Mouse (Mus musculus) neural tube, embryonic 11.5 days (tissue): ENCODE data around the gene Tesc. TPM values are rescaled to one million over a fixed set of nuclear protein-coding genes. Genes with fewer than 3 reads are reported as not detected.

ENCODE experiments used
- ATAC-seq: fragments of 200-750 bp; cut with Nextera tagmentation; 2 replicates; pipeline ENCODE4 v1.8.0; 2017; ENCODE audit warnings: moderate number of reproducible peaks, mild to moderate bottlenecking, moderate TSS enrichment, moderate library complexity; ENCODE audit not compliant: insufficient read depth, low FRiP score, low TSS enrichment
- DNase-seq: peaks from one replicate; pipeline ENCODE4 v3.0.0-alpha.2; 2015; ENCODE audit warnings: low spot score
- H3K27ac ChIP-seq: fragments of 300-500 bp; sonication (generic); 2 replicates; pipeline ENCODE4 v1.5.1; 2014; ENCODE audit warnings: low read depth, mild to moderate bottlenecking, low read length
- H3K27me3 ChIP-seq: fragments of 300-500 bp; sonication (generic); 2 replicates; pipeline ENCODE4 v1.6.1; 2014; ENCODE audit warnings: mild to moderate bottlenecking, low read length, mixed read lengths; ENCODE audit not compliant: control insufficient read depth, insufficient read depth
- H3K36me3 ChIP-seq: fragments of 300-500 bp; sonication (generic); 2 replicates; pipeline ENCODE4 v1.6.1; 2014; ENCODE audit warnings: mild to moderate bottlenecking, low read length, moderate library complexity, mixed read lengths; ENCODE audit not compliant: control insufficient read depth, insufficient read depth
- H3K4me1 ChIP-seq: fragments of 300-500 bp; sonication (generic); 2 replicates; pipeline ENCODE4 v1.6.1; 2014; ENCODE audit warnings: low read length, mixed read lengths; ENCODE audit not compliant: control insufficient read depth, insufficient read depth
- H3K4me2 ChIP-seq: fragments of 300-500 bp; sonication (generic); 2 replicates; pipeline ENCODE4 v1.6.1; 2014; ENCODE audit warnings: low read depth, mild to moderate bottlenecking, moderate library complexity
- H3K4me3 ChIP-seq: fragments of 300-500 bp; sonication (generic); 2 replicates; pipeline ENCODE4 v1.5.1; 2014; ENCODE audit warnings: low read depth, low read length
- H3K9ac ChIP-seq: fragments of 300-500 bp; sonication (generic); 2 replicates; pipeline ENCODE4 v1.6.1; 2014; ENCODE audit warnings: mild to moderate bottlenecking, low read length
- H3K9me3 ChIP-seq: fragments of 300-500 bp; sonication (generic); 2 replicates; pipeline ENCODE4 v1.6.1; 2016; ENCODE audit warnings: low read length; ENCODE audit not compliant: control insufficient read depth
- WGBS: fragments of 180-500 bp; shearing (Covaris S2); extraction: QIAGEN DNeasy Blood & Tissue Kit; methylation state at CpG from one replicate; pipeline ENCODE4 v1.1.7; 2014; 5-methylcytosine and 5-hydroxymethylcytosine counted together
- polyA plus RNA-seq: library from polyadenylated mRNA; unstranded; fragments of >200 nt; fragmentation: Nextera tagmentation; extraction: Ambion mirVana; gene quantifications from 2 replicates; pipeline ENCODE4 v1.2.1, GENCODE M21; 2014

Tesc gene
- polyA plus RNA-seq, 1 experiment from 2014 or later = 0.46 TPM

DNA sequence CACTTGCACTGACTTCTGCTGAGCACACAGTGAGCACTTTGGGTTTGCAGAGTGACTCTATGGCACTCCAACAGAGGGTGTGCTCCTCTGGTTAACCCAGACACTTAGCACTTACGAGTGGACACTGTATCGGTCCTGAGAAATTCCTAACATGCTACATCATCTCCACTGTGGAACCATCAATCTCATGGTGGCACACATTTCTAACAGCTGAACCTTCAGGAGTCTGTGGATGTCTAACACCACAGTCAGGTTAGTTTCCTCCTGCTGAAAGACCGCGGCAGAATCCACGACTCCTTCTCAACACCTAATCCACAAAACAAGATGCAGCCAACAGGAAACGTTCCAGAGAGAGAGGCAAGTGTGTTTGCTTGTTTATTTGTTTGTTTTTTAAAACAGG is 51.0 kb downstream of the Tesc start:
- Histone ChIP-seq H3K9me3 (no peaks in the 10 kb centered on the region), H3K4me1 (peaks cover 20% of the 10 kb centered on the region), H3K4me3 (no peak overlapping the region), H3K36me3 (peaks cover 9% of the 10 kb centered on the region), H3K27ac (no peak overlapping the region), H3K27me3 (no peaks in the 10 kb centered on the region), H3K4me2 (no peak overlapping the region), H3K9ac (no peak overlapping the region)
- DNase-seq (no peak), ATAC-seq (no peak)
- WGBS = 83% methylated on average over 6 of the region's 6 CpGs

DNA sequence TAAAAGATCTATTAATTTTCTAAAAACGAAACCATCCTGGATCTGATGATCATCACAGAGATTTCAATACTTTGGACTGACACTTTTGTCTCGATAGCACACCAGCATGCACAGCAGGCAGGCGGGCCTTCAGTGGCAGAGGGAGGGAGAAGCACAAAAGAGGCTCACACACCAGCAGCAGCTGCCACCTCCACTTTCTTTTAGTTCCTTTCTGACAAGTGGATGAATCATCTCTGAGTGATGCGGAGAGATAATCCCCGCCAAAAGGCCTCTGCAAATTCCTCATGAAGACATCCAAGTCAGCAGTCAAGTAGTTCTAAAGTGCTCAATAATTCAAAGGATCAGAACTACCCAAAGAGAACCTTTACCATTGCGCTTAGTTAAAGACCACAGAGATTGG is 51.8 kb downstream of the Tesc start:
- Histone ChIP-seq H3K4me1 (peaks cover 28% of the 10 kb centered on the region), H3K4me2 (no peak overlapping the region), H3K9ac (no peak overlapping the region), H3K9me3 (no peaks in the 10 kb centered on the region), H3K27ac (0 out of 2 replicates have a peak overlapping the region, but pooled peaks have one; percentile 23), H3K36me3 (peaks cover 9% of the 10 kb centered on the region), H3K4me3 (no peak overlapping the region), H3K27me3 (no peaks in the 10 kb centered on the region)
- DNase-seq (no peak), ATAC-seq (no peak)
- 78% methylated on average over 6 of the region's 6 CpGs for WGBS

- no peak overlapping the region for H3K4me2 ChIP-seq
- H3K4me1 ChIP-seq = peaks cover 28% of the 10 kb centered on the region
- no peak overlapping the region for H3K4me3 ChIP-seq
- peaks cover 7% of the 10 kb centered on the region for H3K36me3 ChIP-seq
- ATAC-seq (0 out of 2 replicates have a peak, but pooled peaks have one; percentile 31), DNase-seq (peak; percentile 51)
- H3K27me3 ChIP-seq = no peaks in the 10 kb centered on the region
- no peaks in the 10 kb centered on the region for H3K9me3 ChIP-seq
- peak overlapping the region; percentile 45; the same call in 1 of the 2 replicates for H3K27ac ChIP-seq
- 57% methylated on average over 11 of the region's 11 CpGs for WGBS
- H3K9ac ChIP-seq = no peak overlapping the region
Measured at GRCm38 (mm10) chr5:118079839-118080250, 52.3 kb downstream of the Tesc start.

- Histone ChIP-seq H3K4me1 (peaks cover 29% of the 10 kb centered on the region), H3K9ac (no peak overlapping the region), H3K4me3 (no peak overlapping the region), H3K27me3 (no peaks in the 10 kb centered on the region), H3K27ac (peak overlapping the region; percentile 20; the same call in 1 of the 2 replicates), H3K9me3 (no peaks in the 10 kb centered on the region), H3K4me2 (no peak overlapping the region), H3K36me3 (peaks cover 5% of the 10 kb centered on the region)
- WGBS = 70% methylated on average over 9 of the region's 9 CpGs
- DNase-seq (no peak), ATAC-seq (no peak)
Measured at GRCm38 (mm10) chr5:118081374-118081949, 53.9 kb downstream of the Tesc start.

GRCm38 (mm10) chr5:118081996-118082395 is 54.5 kb downstream of the Tesc start:
- H3K27me3 ChIP-seq = no peaks in the 10 kb centered on the region
- no peak overlapping the region for H3K9ac ChIP-seq
- peaks cover 33% of the 10 kb centered on the region for H3K4me1 ChIP-seq
- H3K36me3 ChIP-seq = peaks cover 2% of the 10 kb centered on the region
- no peaks in the 10 kb centered on the region for H3K9me3 ChIP-seq
- H3K4me3 ChIP-seq = no peak overlapping the region
- ATAC-seq (no peak), DNase-seq (no peak)
- no peak overlapping the region for H3K27ac ChIP-seq
- 65% methylated on average over 6 of the region's 6 CpGs for WGBS
- H3K4me2 ChIP-seq = no peak overlapping the region

- H3K36me3 ChIP-seq = no peaks in the 10 kb centered on the region
- peaks cover 37% of the 10 kb centered on the region for H3K4me1 ChIP-seq
- H3K27me3 ChIP-seq = no peaks in the 10 kb centered on the region
- H3K9ac ChIP-seq = 0 out of 2 replicates have a peak overlapping the region, but pooled peaks have one; percentile 23
- no peaks in the 10 kb centered on the region for H3K9me3 ChIP-seq
- 68% methylated on average over 12 of the region's 12 CpGs for WGBS
- H3K4me3 ChIP-seq = no peak overlapping the region
- no peak overlapping the region for H3K4me2 ChIP-seq
- peak overlapping the region; percentile 54; the same call in 1 of the 2 replicates for H3K27ac ChIP-seq
- ATAC-seq (no peak), DNase-seq (no peak)
Measured at GRCm38 (mm10) chr5:118083060-118083638, 55.6 kb downstream of the Tesc start.

- WGBS = 78% methylated on average over 10 of the region's 10 CpGs
- Histone ChIP-seq H3K27ac (peak overlapping the region; percentile 35; the same call in 1 of the 2 replicates), H3K4me1 (peaks cover 37% of the 10 kb centered on the region), H3K36me3 (no peaks in the 10 kb centered on the region), H3K9ac (peak overlapping the region; percentile 35), H3K27me3 (no peaks in the 10 kb centered on the region), H3K4me3 (no peak overlapping the region), H3K9me3 (no peaks in the 10 kb centered on the region), H3K4me2 (no peak overlapping the region)
- DNase-seq (no peak), ATAC-seq (no peak)
Measured at GRCm38 (mm10) chr5:118084171-118084727, 56.7 kb downstream of the Tesc start.

- Histone ChIP-seq H3K27me3 (no peaks in the 10 kb centered on the region), H3K4me1 (peaks cover 37% of the 10 kb centered on the region), H3K27ac (no peak overlapping the region), H3K4me3 (no peak overlapping the region), H3K36me3 (peaks cover 2% of the 10 kb centered on the region; the same call in 1 of the 2 replicates), H3K9ac (no peak overlapping the region), H3K9me3 (no peaks in the 10 kb centered on the region), H3K4me2 (no peak overlapping the region)
- WGBS = 70% methylated on average over 7 of the region's 7 CpGs
- DNase-seq (no peak), ATAC-seq (no peak)
Measured at GRCm38 (mm10) chr5:118085313-118085712, 57.8 kb downstream of the Tesc start.

DNA sequence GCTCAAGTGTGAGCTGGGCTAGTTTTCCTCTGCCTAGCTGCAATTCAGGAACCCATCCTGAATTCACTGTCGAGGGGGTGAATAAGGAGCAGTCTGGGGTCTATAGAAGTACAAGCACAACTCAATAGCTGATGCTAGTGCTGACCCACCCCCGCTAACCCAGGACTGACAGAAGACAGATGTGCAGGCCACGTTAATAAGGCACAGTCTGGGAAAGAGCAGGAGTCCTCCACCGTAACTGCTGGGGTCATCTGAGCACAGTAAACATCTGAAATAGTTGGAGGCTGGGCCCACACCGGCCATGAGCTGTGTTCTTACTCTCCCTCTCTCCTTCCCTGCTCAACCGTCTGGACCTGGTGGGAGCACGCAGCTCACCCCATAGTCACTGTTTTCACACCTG is 59.4 kb downstream of the Tesc start:
- Histone ChIP-seq H3K36me3 (peaks cover 12% of the 10 kb centered on the region), H3K9me3 (no peaks in the 10 kb centered on the region), H3K4me2 (no peak overlapping the region), H3K9ac (no peak overlapping the region), H3K4me3 (no peak overlapping the region), H3K27ac (no peak overlapping the region), H3K4me1 (peaks cover 23% of the 10 kb centered on the region), H3K27me3 (no peaks in the 10 kb centered on the region)
- DNase-seq (no peak), ATAC-seq (no peak)
- WGBS = 37% methylated on average over 7 of the region's 7 CpGs
